In the genomic region with DNA sequence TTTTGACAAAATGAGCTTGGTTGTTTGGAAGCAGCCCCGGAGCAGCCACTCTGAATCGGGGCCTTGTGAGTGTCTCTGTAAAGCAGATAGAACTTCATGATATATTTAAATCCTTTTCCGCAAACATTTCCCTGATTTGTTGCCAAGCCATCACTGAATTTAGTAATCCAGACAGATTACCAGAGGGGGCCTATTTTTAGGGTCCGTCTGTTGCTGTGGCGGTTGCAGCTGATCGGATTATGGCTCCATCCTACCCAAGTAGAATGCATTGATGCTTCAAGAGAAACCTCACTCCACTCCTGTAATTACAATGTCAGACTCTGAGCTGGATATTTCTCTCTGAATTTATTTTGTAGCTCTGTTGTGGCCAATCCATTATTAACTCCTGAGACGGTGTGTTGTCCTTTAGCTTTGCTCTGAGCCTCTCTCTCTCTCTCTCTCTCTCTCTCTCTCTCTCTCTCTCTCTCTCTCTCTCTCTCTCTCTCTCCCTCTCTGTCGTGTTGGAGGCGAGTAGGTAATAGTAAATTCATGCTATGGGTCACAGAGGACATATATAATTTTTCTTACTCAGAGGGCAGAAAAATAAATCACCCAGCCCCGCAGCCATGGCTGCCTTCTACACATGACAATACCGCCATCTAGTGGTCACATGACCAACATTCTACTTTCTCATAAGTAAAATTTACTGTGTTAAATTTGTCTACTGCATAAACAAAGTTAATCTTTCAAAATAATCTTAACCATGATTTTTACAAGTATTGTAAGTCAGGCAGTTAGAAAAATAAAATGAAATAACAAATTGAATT, we compare ENCODE assay signal across 8 mouse cellular contexts. TPM values are rescaled to one million over a fixed set of nuclear protein-coding genes. Genes with fewer than 3 reads are reported as not detected.
DNase-seq lines count a peak whose midpoint lies in the region; ATAC-seq and TF ChIP-seq lines count a peak whose summit lies in the region.

No protein-coding gene starts in this region.

- H3K79me2 ChIP-seq in liver, adult 2 months (ENCODE audit: control insufficient read depth, insufficient read depth, low read length), result no peaks in the 10 kb centered on the region

- no peaks in the 10 kb centered on the region for H3K36me3 ChIP-seq in liver, adult 2 months (ENCODE audit: control insufficient read depth, insufficient read depth, low read length)
- H3K36me3 ChIP-seq in liver, embryonic 12.5 days, result no peaks in the 10 kb centered on the region
- no peaks in the 10 kb centered on the region for H3K36me3 ChIP-seq in forebrain, embryonic 12.5 days (replicated peaks)
- no peaks in the 10 kb centered on the region for H3K36me3 ChIP-seq in intestine, embryonic 16.5 days (ENCODE audit: control insufficient read depth, insufficient read depth, low read length)
- H3K36me3 ChIP-seq in limb, embryonic 10.5 days, result no peaks in the 10 kb centered on the region

- no peak overlapping the region for H3K4me2 ChIP-seq in liver, embryonic 12.5 days
- H3K4me2 ChIP-seq in forebrain, embryonic 12.5 days, result no peak overlapping the region
- H3K4me2 ChIP-seq in intestine, embryonic 16.5 days (ENCODE audit: low read depth, low read length), result no peak overlapping the region

- H3K9me3 ChIP-seq in liver, embryonic 12.5 days (replicated peaks), result no peaks in the 10 kb centered on the region
- no peaks in the 10 kb centered on the region for H3K9me3 ChIP-seq in forebrain, embryonic 12.5 days
- no peaks in the 10 kb centered on the region for H3K9me3 ChIP-seq in intestine, embryonic 16.5 days (ENCODE audit: control insufficient read depth, low read length)
- H3K9me3 ChIP-seq in limb, embryonic 10.5 days (replicated peaks), result no peaks in the 10 kb centered on the region

- H3K4me1 ChIP-seq in liver, adult 2 months (ENCODE audit: control insufficient read depth, insufficient read depth, low read length), result no peaks in the 10 kb centered on the region
- H3K4me1 ChIP-seq in liver, embryonic 12.5 days, result no peaks in the 10 kb centered on the region
- no peaks in the 10 kb centered on the region; the same call in 1 of the 2 replicates for H3K4me1 ChIP-seq in forebrain, embryonic 12.5 days
- no peaks in the 10 kb centered on the region for H3K4me1 ChIP-seq in intestine, embryonic 16.5 days (ENCODE audit: control insufficient read depth, insufficient read depth, low read length)
- H3K4me1 ChIP-seq in limb, embryonic 10.5 days, result no peaks in the 10 kb centered on the region

- 61% methylated on average over 11 of the region's 11 CpGs for WGBS in liver, adult 2 months
- 52% methylated on average over 11 of the region's 11 CpGs for WGBS in liver, embryonic 12.5 days (ENCODE audit: insufficient replicate concordance)
- 49% methylated on average over 11 of the region's 11 CpGs for WGBS in forebrain, embryonic 12.5 days
- WGBS in intestine, embryonic 16.5 days, result 43% methylated on average over 11 of the region's 11 CpGs
- 58% methylated on average over 11 of the region's 11 CpGs for WGBS in limb, embryonic 10.5 days

- peak; percentile 49; the same call in 1 of the 2 replicates for TF ChIP-seq CTCF in liver, adult 2 months (IDR thresholded peaks at IDR 0.05; ENCODE audit: low read depth, low read length)

- no peak for ATAC-seq in liver, embryonic 12.5 days
- ATAC-seq in forebrain, embryonic 12.5 days (ENCODE audit: low FRiP score), result peak; percentile 83
- peak; percentile 56; the same call in 1 of the 2 replicates for ATAC-seq in intestine, embryonic 16.5 days

- no peak overlapping the region for H3K27ac ChIP-seq in liver, adult 2 months (replicated peaks; ENCODE audit: insufficient read depth, low read depth, low read length)
- no peak overlapping the region for H3K27ac ChIP-seq in liver, embryonic 12.5 days
- no peak overlapping the region for H3K27ac ChIP-seq in forebrain, embryonic 12.5 days
- no peak overlapping the region for H3K27ac ChIP-seq in intestine, embryonic 16.5 days (ENCODE audit: low read length)
- no peak overlapping the region for H3K27ac ChIP-seq in limb, embryonic 10.5 days

- no peak overlapping the region for H3K9ac ChIP-seq in liver, adult 2 months (ENCODE audit: low read depth, low read length)
- H3K9ac ChIP-seq in liver, embryonic 12.5 days, result no peak overlapping the region
- H3K9ac ChIP-seq in forebrain, embryonic 12.5 days, result no peak overlapping the region
- H3K9ac ChIP-seq in intestine, embryonic 16.5 days (ENCODE audit: low read depth, low read length), result no peak overlapping the region

- peak; percentile 46 for DNase-seq in liver, adult 2 months (ENCODE audit: extremely low read depth, low read depth, low spot score)
- DNase-seq in brain, embryonic 18.5 days (ENCODE audit: low read depth, low spot score), result peak; percentile 55
- DNase-seq in limb, embryonic 10.5 days (ENCODE audit: low spot score), result peak; percentile 48
- DNase-seq in neural tube, embryonic 10.5 days (ENCODE audit: extremely low spot score, low spot score), result peak; percentile 23
- no peak for DNase-seq in T-cell, adult 2 months (ENCODE audit: low spot score)

- no peaks in the 10 kb centered on the region for H3K27me3 ChIP-seq in liver, adult 2 months (ENCODE audit: control insufficient read depth, insufficient read depth, low read length)
- H3K27me3 ChIP-seq in liver, embryonic 12.5 days (replicated peaks), result no peaks in the 10 kb centered on the region
- no peaks in the 10 kb centered on the region for H3K27me3 ChIP-seq in forebrain, embryonic 12.5 days
- no peaks in the 10 kb centered on the region for H3K27me3 ChIP-seq in intestine, embryonic 16.5 days (replicated peaks; ENCODE audit: control insufficient read depth, insufficient read depth, low read length)
- H3K27me3 ChIP-seq in limb, embryonic 10.5 days (ENCODE audit: low read depth, poor library complexity, severe bottlenecking), result no peaks in the 10 kb centered on the region

- H3K4me3 ChIP-seq in liver, adult 2 months (ENCODE audit: insufficient read depth, low read depth, low read length), result no peak overlapping the region
- H3K4me3 ChIP-seq in liver, embryonic 12.5 days, result no peak overlapping the region
- H3K4me3 ChIP-seq in forebrain, embryonic 12.5 days (replicated peaks), result no peak overlapping the region
- H3K4me3 ChIP-seq in intestine, embryonic 16.5 days (ENCODE audit: low read length), result no peak overlapping the region
- no peak overlapping the region for H3K4me3 ChIP-seq in limb, embryonic 10.5 days

- TF ChIP-seq POLR2A in liver, adult 2 months (IDR thresholded peaks at IDR 0.05; ENCODE audit: extremely low read depth, insufficient read depth, low read length), result no peak

RNA-seq across cellular contexts. Expression of a gene that starts 46.0 kb away (rescaled TPM):
- 3.6 and 4.1 TPM in 2 replicates for total RNA-seq in liver, adult 2 months (2014; rRNA removed)
- polyA plus RNA-seq in liver, adult 2 months (2012; rRNA removed), result 0.65 and 1.0 TPM in 2 replicates
- polyA plus RNA-seq in liver, embryonic 12.5 days (2016; fragmentation: Nextera tagmentation; extraction: Ambion mirVana), result 15.1 and 19.1 TPM in 2 replicates
- 4.8 and 5.2 TPM in 2 replicates for polyA plus RNA-seq in forebrain, embryonic 12.5 days (2016; fragmentation: Nextera tagmentation; extraction: Ambion mirVana)
- 52.2 and 59.5 TPM in 2 replicates for polyA plus RNA-seq in intestine, embryonic 16.5 days (2015; fragmentation: Nextera tagmentation; extraction: Ambion mirVana)
- polyA plus RNA-seq in limb, embryonic 10.5 days (2016; fragmentation: Nextera tagmentation; extraction: Ambion mirVana), result 1.4 and 2.9 TPM in 2 replicates
